Mouse (Mus musculus): ENCODE data around the gene Taf13.
A peak's percentile ranks its signal among the peaks of the same experiment; 100 is the strongest.

Taf13 gene

GRCm38 (mm10) chr3:108574018-108574417, 2.5 kb downstream of the Taf13 start:
- DNase-seq = no peak

- no peak for DNase-seq
Measured at GRCm38 (mm10) chr3:108584580-108584979, 13.1 kb downstream of the Taf13 start.

- no peak for DNase-seq
Measured at GRCm38 (mm10) chr3:108588446-108588845, 16.9 kb downstream of the Taf13 start.

GRCm38 (mm10) chr3:108590786-108591529, 19.5 kb downstream of the Taf13 start, which contains the start of gene Wdr47:
TSS of gene Wdr47 (plus strand) at chr3:108591279.
- peak; percentile 98 for DNase-seq

GRCm38 (mm10) chr3:108591530-108592522, 20.3 kb downstream of the Taf13 start:
- no peak for DNase-seq

GRCm38 (mm10) chr3:108608906-108609305, 37.4 kb downstream of the Taf13 start:
- DNase-seq = no peak

Measured in lung, postnatal 10 days (tissue).